In genomic region chr4:107019027-107019426, GRCm38 (mm10) we compare ENCODE assay signal across 8 mouse cellular contexts. TPM values are rescaled to one million over a fixed set of nuclear protein-coding genes. Genes with fewer than 3 reads are reported as not detected.
A peak's percentile ranks its signal among the peaks of the same experiment; 100 is the strongest.
DNase-seq lines count a peak whose midpoint lies in the region; ATAC-seq lines count a peak whose summit lies in the region.

No protein-coding gene starts in this region.

- peak overlapping the region; percentile 45 for H3K27ac ChIP-seq in forebrain, embryonic 13.5 days
- H3K27ac ChIP-seq in forebrain, embryonic 11.5 days (ENCODE audit: low read depth, low read length) = no peak overlapping the region
- peak overlapping the region; percentile 66 for H3K27ac ChIP-seq in midbrain, embryonic 12.5 days (replicated peaks)

- H3K9ac ChIP-seq in forebrain, embryonic 13.5 days = peak overlapping the region; percentile 47
- no peak overlapping the region for H3K9ac ChIP-seq in forebrain, embryonic 11.5 days (ENCODE audit: low read length)
- H3K9ac ChIP-seq in midbrain, embryonic 12.5 days (replicated peaks) = no peak overlapping the region; the same call in 1 of the 2 replicates

- H3K4me2 ChIP-seq in forebrain, embryonic 13.5 days = 0 out of 2 replicates have a peak overlapping the region, but pooled peaks have one; percentile 6
- no peak overlapping the region for H3K4me2 ChIP-seq in forebrain, embryonic 11.5 days (ENCODE audit: low read depth, low read length, severe bottlenecking)
- no peak overlapping the region for H3K4me2 ChIP-seq in midbrain, embryonic 12.5 days (replicated peaks)

- no peak for DNase-seq in forebrain, embryonic 11.5 days (ENCODE audit: low spot score)
- DNase-seq in adrenal gland, adult 2 months = peak; percentile 67
- DNase-seq in frontal cortex, adult 2 months (ENCODE audit: extremely low spot score in 1 of 2, low spot score in 1 of 2) = peak; percentile 42 to 77
- peak; percentile 48 to 63 for DNase-seq in kidney, postnatal 36 days
- DNase-seq in ovary, adult 18-20 months (ENCODE audit: low spot score) = no peak

- 29% methylated on average over 7 of the region's 7 CpGs for WGBS in forebrain, embryonic 13.5 days
- 71% methylated on average over 7 of the region's 7 CpGs for WGBS in forebrain, embryonic 11.5 days
- 55% methylated on average over 7 of the region's 7 CpGs for WGBS in midbrain, embryonic 12.5 days

- peak; percentile 31; the same call in 1 of the 2 replicates for ATAC-seq in forebrain, embryonic 13.5 days
- no peak for ATAC-seq in forebrain, embryonic 11.5 days (replicated peaks; ENCODE audit: low FRiP score)
- no peak for ATAC-seq in midbrain, embryonic 12.5 days (ENCODE audit: low FRiP score, low read depth)
- ATAC-seq in erythroblast, adult 5-6 weeks (replicated peaks; ENCODE audit: low FRiP score, poor library complexity, severe bottlenecking) = no peak

- H3K4me1 ChIP-seq in forebrain, embryonic 13.5 days = peaks cover 95% of the 10 kb centered on the region
- H3K4me1 ChIP-seq in forebrain, embryonic 11.5 days (replicated peaks; ENCODE audit: control insufficient read depth, insufficient read depth, low read length) = peaks cover 35% of the 10 kb centered on the region
- peaks cover 88% of the 10 kb centered on the region for H3K4me1 ChIP-seq in midbrain, embryonic 12.5 days

- no peaks in the 10 kb centered on the region for H3K9me3 ChIP-seq in forebrain, embryonic 13.5 days (replicated peaks)
- no peaks in the 10 kb centered on the region for H3K9me3 ChIP-seq in forebrain, embryonic 11.5 days (ENCODE audit: control insufficient read depth, low read length)
- H3K9me3 ChIP-seq in midbrain, embryonic 12.5 days = no peaks in the 10 kb centered on the region

- no peak overlapping the region for H3K4me3 ChIP-seq in forebrain, embryonic 13.5 days
- H3K4me3 ChIP-seq in forebrain, embryonic 11.5 days (ENCODE audit: low read depth, low read length) = no peak overlapping the region
- no peak overlapping the region for H3K4me3 ChIP-seq in midbrain, embryonic 12.5 days

- peaks cover 5% of the 10 kb centered on the region; the same call in 1 of the 2 replicates for H3K36me3 ChIP-seq in forebrain, embryonic 13.5 days (ENCODE audit: poor library complexity, severe bottlenecking)
- H3K36me3 ChIP-seq in forebrain, embryonic 11.5 days (ENCODE audit: control insufficient read depth, insufficient read depth, low read length) = no peaks in the 10 kb centered on the region; the same call in 1 of the 2 replicates
- 0 out of 2 replicates have a peak, but pooled peaks cover 2% of the 10 kb centered on the region for H3K36me3 ChIP-seq in midbrain, embryonic 12.5 days

- peaks cover 15% of the 10 kb centered on the region; the same call in 1 of the 2 replicates for H3K27me3 ChIP-seq in forebrain, embryonic 13.5 days
- no peaks in the 10 kb centered on the region for H3K27me3 ChIP-seq in forebrain, embryonic 11.5 days (ENCODE audit: control insufficient read depth, insufficient read depth, low read length)
- H3K27me3 ChIP-seq in midbrain, embryonic 12.5 days = no peaks in the 10 kb centered on the region

RNA-seq across cellular contexts. Expression of gene Mrpl37, which starts 47.6 kb away (rescaled TPM):
- 81.4 and 81.9 TPM in 2 replicates for polyA plus RNA-seq in forebrain, embryonic 13.5 days (2015; fragmentation: Nextera tagmentation; extraction: Ambion mirVana)
- polyA plus RNA-seq in forebrain, embryonic 11.5 days (2014; fragmentation: Nextera tagmentation; extraction: Ambion mirVana) = 108 and 121 TPM in 2 replicates
- 100 to 1,000 TPM in 1 of 2 experiments, 10 to 100 TPM in 1; 97.2 to 102 TPM for total RNA-seq in adrenal gland, adult 2 months (2021)
- 76.4 and 77.1 TPM in 2 replicates for polyA plus RNA-seq in adrenal gland, adult 2 months (2012; rRNA removed)
- polyA plus RNA-seq in frontal cortex, adult 2 months (2012; rRNA removed) = 72.7 and 76.4 TPM in 2 replicates
- 91.0 and 91.9 TPM in 2 replicates for polyA plus RNA-seq in midbrain, embryonic 12.5 days (2016; fragmentation: Nextera tagmentation; extraction: Ambion mirVana)
- 20.9 and 25.0 TPM in 2 replicates for total RNA-seq in erythroblast, adult 5-6 weeks (2015; ENCODE audit: low replicate concordance)
- 5.4 and 17.2 TPM in 2 replicates for total RNA-seq in erythroblast, adult 5-6 weeks (2017; ENCODE audit: low replicate concordance)

RNA-seq across cellular contexts. Expression of gene Cyb5rl, which starts 47.8 kb away (rescaled TPM):
- 4.8 and 5.6 TPM in 2 replicates for polyA plus RNA-seq in forebrain, embryonic 13.5 days (2015; fragmentation: Nextera tagmentation; extraction: Ambion mirVana)
- polyA plus RNA-seq in forebrain, embryonic 11.5 days (2014; fragmentation: Nextera tagmentation; extraction: Ambion mirVana) = 5.2 and 6.9 TPM in 2 replicates
- total RNA-seq in adrenal gland, adult 2 months (2021) = 10 to 100 TPM; 22.9 to 27.3 TPM
- polyA plus RNA-seq in adrenal gland, adult 2 months (2012; rRNA removed) = 13.4 and 14.1 TPM in 2 replicates
- 5.0 and 7.8 TPM in 2 replicates for polyA plus RNA-seq in frontal cortex, adult 2 months (2012; rRNA removed)
- polyA plus RNA-seq in midbrain, embryonic 12.5 days (2016; fragmentation: Nextera tagmentation; extraction: Ambion mirVana) = 5.8 and 9.5 TPM in 2 replicates
- 0.63 TPM in 1 of 2 replicates, not detected in the other for total RNA-seq in erythroblast, adult 5-6 weeks (2015; ENCODE audit: low replicate concordance)
- 0.28 and 0.34 TPM in 2 replicates for total RNA-seq in erythroblast, adult 5-6 weeks (2017; ENCODE audit: low replicate concordance)

Comparison
In these comparisons a context has a peak if more than half of its experiments do, and no peak if none do; other contexts are left out.
1. DNase-seq: peak in adrenal gland, adult 2 months (single experiment), frontal cortex, adult 2 months (2 of 2) and kidney, postnatal 36 days (2 of 2); none in forebrain, embryonic 11.5 days (single experiment) and ovary, adult 18-20 months (single experiment).